Mouse (Mus musculus) gastrocnemius, postnatal 36 days (tissue): ENCODE results near the gene Piwil1. TPM values are rescaled to one million over a fixed set of nuclear protein-coding genes. Genes with fewer than 3 reads are reported as not detected.

Experiments used
- DNase-seq, 2 experiments: peaks; one replicate each; pipeline ENCODE4 v3.0.0; 2022
- intact Hi-C: fragments of 180-260 bp; cut with DNase I; formaldehyde crosslinking; loops from one replicate; pipeline ENCODE4 v1.15.1; 2025
- long read RNA-seq, 2 experiments: library from polyadenylated mRNA; stranded (forward); transcript quantifications; one replicate each; pipeline ENCODE4 v2.0.0; 2021
- total RNA-seq, 2 experiments: library from RNA; stranded (reverse); gene quantifications; 2 replicates each; pipeline ENCODE4 v1.2.3; 2021

Gene Piwil1
- total RNA-seq, result not detected
- long read RNA-seq, experiment 1, result 0 reads
- long read RNA-seq, experiment 2, result 0 reads

DNA sequence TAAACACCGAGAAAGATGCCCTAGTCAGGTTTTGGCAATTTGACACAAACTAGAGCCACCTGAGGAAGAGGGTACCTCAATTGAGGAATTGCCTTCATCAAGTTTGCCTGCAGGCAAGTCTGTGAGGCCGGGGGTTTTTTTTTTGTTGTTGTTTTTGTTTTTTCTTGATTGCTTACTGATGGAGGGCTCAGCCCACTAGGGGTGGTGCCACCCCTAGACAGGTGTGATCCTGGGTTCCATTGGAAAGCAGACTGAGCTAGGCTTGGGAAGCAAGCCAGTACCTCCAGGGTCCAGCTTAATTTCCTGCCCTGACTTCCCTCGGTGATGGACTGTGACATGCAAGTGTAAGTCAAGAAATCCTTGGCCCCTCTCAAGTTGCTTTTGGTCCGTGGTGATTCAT is at the start of gene Piwil1:
Gene Piwil1 (plus strand): TSS at position 301 of the 400 bp plus-strand sequence.
- no peak for DNase-seq

DNA sequence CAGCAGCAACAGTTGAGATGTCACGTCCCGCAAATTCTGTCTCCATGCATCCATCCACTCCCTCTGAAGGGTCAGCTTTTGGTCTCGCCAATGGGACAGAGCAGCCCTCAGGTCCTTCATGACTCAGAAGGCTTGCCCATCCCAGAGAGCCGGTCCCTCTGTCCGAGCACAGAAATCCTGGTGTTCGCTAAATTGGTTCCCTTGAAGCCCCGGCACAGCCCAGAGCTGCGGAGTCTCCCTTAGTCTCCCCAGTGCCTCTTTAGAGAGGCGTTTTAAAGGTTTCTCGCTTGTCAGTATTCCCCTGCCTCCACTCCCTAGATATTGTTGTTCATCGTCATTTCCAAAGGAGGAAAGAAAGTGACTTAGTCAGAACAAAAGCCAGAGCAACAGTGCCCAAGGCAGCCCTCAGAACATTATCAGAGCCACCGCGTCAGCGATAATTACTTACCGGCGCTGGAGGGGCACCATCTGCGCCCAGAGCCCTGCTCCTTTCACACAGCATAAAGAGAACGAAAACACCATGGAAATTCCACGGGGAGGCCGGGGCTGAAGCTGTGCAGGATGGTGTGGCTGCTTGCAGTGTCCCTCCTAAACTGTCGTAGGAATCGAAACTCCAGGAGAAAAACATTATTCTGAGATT is 45.7 kb upstream of the Piwil1 start:
- intact Hi-C loops, result no loop called here
- no peak for DNase-seq

More for the DNA sequence above, at the start of gene Piwil1:
- intact Hi-C loops, result no loop called here

DNA sequence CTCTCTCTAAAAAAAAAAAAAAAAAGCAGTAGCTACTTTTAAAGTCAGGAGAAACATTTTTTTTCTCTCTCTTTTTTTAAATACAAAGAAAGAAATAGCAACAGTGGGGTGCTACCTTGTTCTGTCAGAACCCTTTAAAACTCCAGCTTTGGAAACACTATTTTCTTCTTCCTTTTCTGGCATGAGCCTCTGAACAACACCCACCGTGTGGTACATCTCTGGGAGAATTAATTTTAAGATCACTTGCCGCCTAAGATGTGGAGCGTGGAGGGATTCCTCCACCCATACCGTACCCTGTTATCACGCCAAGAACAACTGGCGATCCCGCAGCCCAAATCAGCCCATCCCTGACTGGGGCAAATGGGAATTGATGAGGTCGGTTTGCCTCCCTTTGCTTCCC is 42.2 kb upstream of the Piwil1 start:
- intact Hi-C loops, result loop anchor here (5.0 kb wide), 1 partner anchor 138 kb away; no protein-coding TSS in a partner anchor
- no peak for DNase-seq

DNA sequence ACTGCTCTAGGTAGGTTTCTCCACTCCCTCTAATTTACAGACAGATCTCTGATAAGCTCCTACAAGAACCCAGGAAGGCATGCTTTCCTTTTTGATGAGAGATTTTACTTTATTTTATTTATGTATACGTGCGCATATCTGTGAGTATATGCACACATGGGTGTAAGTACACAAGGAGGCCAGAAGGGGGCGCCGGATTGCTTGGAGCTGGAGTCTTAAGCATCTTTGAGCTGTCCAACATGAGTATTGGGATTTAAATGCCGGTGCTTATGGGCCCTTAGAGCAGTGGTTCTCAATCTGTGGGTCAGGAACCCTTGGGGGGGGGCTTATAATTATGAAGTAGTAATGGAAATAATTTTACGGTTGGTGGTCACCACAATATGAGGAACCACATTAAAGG is 39.4 kb upstream of the Piwil1 start:
- intact Hi-C loops, result loop anchor here (5.0 kb wide), 1 partner anchor 141 kb away; no protein-coding TSS in a partner anchor
- DNase-seq, result no peak

DNA sequence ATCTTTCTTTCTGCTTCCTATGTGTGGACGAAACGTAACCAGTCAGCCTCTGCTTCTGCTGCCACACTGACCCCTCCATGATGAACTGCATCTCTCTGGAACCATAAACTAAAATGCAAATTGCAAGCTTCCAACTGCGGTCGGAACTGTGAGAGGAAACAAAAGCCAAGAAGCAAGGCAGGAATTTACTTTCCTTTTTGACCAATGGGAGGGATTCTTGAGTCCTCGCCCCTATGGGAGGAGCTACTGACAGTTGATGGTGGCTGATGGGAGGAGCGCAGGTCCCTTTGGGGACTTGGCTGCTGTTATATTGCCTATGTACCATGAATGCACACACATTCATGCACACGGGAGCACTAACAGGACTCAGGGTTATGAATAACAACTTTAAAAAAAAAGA is 38.3 kb upstream of the Piwil1 start:
- DNase-seq, result no peak
- intact Hi-C loops, result loop anchor here (5.0 kb wide), 1 partner anchor 142 kb away; no protein-coding TSS in a partner anchor

DNA sequence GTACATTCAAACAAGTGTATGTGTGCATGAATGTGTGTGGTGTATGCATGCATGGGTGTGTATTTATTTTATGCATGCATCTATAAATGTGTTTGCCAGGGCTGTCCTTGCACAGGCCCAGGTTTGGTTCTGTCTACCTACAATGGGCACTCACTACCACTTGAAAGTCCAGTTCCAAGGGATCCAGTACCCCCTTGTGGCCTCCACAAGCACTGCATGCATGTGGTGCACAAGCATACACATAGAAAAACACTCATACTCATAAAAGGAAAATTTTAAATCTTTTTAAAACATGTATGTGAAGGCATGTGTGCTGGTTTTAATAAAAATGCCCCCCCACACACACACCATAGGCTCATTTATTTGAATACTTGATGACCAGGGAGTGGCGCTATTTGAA is 37.3 kb upstream of the Piwil1 start:
- DNase-seq, result no peak
- intact Hi-C loops, result no loop called here

DNA sequence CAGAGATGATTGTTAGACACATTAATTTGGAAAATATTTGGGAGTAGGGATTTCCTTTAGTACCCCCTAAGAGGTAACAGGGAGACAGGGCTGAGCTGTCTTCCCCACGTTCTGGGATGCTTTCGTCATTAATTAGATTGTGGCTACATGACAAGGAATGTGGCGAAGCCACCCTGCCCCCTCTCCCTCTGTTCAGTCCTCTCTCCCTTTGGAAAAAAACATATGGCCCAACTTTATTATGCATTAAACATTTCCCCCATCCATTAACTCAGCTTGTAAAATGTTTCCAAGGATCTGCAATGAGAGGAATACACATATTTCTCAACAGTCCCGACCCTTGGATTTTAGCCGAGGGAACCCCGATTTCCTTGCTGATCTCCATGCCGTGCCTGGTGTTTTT is 35.0 kb upstream of the Piwil1 start:
- intact Hi-C loops, result no loop called here
- DNase-seq, result no peak

DNA sequence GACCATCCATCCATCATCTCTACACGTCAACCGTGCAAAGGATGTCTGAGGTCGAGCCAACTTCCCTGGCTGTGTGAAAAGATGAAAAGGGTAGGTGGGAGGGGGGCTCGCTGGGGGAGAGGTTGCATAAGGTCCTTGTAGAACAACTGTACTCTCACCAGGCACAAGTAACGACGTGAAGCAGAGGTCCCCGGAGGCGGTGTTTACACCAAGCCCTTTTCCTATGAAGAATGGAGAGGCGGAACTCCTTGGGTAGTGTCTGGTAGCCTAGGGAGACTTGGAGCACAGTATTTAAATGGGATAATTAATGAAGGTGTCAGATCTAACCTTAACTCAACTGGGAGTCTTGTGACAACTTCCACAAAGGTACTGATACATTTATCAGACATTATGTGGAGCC is 28.2 kb upstream of the Piwil1 start:
- intact Hi-C loops, result no loop called here
- no peak for DNase-seq

DNA sequence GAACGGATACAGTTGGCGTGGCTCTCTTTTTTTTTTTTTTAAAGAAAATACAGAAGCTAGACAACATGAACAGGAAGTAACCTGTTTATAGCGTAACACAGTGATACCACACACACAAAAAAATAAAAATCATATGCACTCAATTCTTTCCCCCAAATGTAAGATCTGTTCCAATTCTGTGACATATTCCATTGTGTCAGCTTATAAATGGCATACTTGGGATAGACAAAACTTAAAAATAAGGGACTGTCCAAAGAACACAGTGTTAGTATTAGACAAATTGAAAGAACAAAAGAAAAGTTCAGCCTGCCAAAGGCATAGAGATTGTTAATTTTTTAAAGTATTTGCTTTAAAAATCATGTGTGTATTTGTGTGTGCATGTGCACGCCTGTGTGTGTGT is 25.0 kb upstream of the Piwil1 start:
- intact Hi-C loops, result no loop called here
- DNase-seq, result no peak

DNA sequence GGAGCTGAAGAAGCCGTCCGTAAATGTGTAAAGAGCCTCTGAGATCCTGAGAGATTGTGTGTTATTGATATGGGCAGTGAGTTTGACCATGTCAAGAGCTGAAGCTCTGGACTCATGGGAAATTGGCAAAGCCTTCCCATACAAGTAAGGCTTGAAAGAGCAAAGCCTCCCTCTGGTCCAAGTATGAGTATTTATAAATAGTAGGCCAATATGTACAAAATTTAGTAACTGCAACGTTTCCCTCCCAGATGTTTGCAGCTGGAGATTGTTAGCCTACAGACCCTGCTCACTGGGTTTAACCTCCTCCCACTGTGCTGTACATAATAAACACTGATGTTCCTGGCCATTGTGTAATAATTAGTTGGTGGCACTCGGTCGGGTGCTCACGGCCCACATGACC is 24.5 kb upstream of the Piwil1 start:
- no peak for DNase-seq
- intact Hi-C loops, result no loop called here

DNA sequence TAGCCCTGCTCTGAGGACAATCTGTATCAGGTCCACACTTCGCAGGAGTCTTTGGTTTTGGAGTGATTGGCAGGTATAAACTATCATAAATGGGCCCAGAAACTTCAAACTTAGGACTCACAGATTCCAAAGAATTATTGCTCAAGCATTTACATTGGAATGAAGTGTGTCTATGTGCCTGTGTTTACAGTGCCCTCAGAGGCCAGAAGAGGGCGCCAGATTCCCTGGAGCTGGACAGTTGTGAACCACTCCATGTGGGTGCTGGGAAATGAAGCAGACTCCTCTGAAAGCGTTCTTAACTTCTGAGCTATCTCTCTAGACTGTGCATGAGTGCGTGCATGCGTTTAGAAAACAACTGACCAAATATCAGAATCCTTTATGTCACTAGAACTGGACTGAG is 20.9 kb upstream of the Piwil1 start:
- DNase-seq, result no peak
- intact Hi-C loops, result no loop called here

DNA sequence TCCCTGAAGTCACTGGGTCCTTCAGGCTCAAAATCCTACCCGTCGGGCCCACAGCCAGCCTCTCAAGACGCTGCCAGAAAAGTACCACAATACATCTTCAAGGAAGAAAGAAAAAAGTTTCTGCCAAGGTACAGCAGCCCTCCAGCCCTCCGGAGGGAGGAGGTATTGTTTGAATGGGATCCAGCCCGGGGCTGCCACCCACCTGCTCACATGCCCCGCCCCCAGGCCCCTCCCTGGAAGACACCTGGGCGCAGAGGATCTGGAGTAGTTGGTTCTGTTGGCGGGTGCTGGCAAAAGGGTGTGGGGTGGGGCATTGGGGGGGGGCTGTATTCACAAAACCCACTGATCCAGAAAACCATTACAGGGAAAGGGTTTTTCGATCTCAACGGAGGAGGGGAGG is 18.1 kb upstream of the Piwil1 start:
- intact Hi-C loops, result no loop called here

DNA sequence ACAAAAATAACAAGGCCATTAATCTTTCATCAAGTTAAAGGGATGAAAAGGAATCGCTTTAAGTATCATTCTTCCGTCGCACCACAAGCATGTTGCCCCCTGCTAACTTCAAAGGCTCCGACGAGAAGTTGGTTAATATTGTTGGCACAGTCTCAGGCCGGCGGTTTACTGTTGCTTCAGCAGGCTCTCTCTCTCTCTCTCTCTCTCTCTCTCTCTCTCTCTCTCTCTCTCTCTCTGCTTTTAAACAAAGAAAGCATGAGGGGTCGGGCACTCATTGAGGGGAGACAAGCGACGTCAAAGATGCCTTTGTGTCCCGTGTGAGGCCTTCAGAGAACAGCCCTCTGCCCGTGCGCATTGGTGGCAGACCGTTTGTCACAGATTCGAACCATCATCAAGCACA is 17.7 kb upstream of the Piwil1 start:
- intact Hi-C loops, result no loop called here
- no peak for DNase-seq

More for the DNA sequence above, 18.1 kb upstream of the Piwil1 start:
- DNase-seq, result no peak

DNA sequence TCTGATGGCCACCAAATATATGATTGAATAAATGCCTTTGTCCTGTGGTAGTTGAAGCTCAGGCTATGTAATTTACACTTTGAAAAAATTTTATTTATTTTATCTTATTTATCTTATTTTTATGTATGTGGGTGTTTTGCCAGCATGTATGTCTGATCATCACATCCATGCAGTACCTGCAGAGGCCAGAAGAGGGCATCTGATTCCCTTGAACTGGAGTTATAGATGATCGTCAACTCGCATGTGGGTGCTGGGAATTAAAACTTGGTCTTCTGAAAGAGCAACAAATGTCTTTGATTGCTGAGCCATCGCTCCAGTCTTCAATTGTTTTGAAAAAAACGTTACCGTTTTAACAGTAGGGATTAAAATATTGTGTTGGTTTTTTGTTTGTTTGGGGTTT is 15.2 kb upstream of the Piwil1 start:
- intact Hi-C loops, result no loop called here
- DNase-seq, result no peak

DNA sequence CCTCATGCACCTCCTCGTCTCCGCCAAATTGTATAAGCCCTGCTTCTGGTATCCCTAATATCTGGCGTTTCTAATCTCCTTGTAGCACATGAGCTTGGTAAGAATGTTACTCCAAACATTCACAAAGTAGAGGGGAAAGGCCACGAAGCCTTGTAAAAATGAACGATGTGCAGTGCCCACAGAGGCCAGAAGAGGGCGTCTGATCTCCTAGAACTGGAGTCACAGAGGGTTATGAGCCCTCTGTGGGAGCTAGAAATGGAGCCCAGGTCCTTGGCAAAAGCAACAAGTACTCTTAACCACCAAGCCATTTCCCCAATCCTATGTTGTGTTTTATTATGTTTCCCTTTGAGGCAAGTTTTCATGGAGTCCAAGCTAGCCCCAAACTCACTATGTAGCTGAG is 8.2 kb upstream of the Piwil1 start:
- intact Hi-C loops, result no loop called here
- no peak for DNase-seq

DNA sequence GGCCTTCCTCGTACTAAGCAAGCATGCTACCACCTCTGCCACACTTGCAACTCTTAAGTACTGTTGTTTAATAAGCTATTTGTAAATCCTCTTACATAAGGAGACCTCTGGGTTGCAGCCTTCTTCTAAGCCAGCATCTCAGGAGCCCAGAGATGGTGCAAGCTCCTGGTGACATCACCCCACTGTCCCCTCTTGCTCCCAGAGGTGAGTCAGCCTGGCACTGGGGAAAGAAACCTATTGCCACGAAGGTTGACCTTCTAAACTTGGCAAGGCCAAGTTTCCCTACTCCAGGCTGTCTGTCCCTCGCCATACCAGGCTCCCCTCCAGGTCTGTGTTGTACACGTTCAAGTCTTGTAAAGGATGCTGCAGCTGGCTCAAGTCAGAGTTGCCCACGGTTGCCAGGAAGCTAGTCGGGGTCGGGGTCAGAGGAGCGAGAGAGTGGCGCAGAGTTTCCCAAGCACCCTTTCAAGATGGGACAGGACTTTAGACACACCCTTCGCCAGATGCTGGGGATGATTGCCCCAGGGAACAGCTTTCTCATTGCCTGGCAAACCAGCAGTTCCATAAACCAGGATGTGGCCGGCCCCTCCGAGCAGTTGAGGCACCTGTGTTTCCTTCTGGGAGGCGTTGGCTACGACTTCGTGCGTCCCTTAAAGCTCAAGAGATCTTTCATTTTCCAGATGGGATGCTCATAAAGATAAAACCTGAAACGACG is 7.6 kb upstream of the Piwil1 start:
- intact Hi-C loops, result no loop called here
- DNase-seq, result no peak

DNA sequence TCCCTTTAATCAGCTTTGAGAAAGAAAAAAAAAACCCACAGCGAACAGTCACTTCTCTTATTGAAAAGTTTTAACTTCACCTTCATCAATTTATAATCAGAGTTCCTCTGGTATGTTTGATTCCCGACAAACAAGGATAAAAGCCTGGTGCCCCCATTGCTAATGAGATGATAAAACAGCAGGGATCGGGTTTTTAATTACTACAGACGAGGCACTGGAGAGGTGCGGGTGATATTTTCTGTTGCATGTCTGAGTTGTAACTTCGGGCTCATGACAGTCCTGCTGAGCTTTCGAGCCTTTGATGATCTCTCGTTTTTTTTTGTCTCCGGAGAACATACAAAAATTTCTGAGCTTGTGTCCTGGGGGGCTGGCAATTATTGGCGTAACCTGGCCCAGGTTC is 5.5 kb upstream of the Piwil1 start:
- intact Hi-C loops, result no loop called here

DNA sequence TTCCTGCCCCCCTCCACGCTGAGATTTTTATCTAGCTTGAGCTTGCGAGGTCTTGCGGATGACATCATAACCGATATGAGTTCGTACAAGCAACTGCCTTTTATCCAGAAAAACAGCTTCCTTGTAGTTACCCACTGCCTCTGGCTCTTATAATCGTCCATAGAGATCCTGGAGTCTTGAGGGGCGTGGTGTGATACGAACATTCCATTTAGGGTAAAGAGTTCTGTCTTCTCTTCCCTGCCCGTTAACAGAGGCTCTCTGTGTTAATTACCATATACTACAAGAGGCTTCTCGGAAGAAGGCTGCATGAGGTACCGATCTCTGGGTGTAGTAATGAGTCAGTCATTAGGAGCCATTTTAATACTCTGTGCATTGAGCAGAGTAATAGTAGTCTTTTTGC is 1.6 kb upstream of the Piwil1 start:
- intact Hi-C loops, result no loop called here
- DNase-seq, result no peak

More for the DNA sequence above, 5.5 kb upstream of the Piwil1 start:
- DNase-seq, result no peak

DNA sequence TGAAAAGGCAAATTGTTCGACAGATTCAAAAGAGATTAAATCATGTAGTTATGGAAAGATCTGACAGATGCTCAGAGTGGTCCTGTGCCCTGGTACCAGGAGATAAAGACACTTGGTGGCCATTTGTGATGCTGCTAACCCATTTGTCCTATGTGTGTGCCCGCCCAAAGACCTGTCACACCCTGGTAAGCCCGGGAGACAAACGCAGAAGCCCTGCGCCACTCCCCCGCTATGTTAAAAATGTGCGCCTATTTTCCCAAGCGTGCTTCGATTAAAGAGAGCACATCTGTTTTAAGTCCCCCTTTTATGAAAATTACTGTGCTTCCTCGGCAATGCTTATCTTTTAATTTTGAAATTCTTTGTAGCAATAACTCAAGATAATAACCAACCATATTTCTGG is 1.4 kb downstream of the Piwil1 start:
- intact Hi-C loops, result no loop called here
- no peak for DNase-seq

DNA sequence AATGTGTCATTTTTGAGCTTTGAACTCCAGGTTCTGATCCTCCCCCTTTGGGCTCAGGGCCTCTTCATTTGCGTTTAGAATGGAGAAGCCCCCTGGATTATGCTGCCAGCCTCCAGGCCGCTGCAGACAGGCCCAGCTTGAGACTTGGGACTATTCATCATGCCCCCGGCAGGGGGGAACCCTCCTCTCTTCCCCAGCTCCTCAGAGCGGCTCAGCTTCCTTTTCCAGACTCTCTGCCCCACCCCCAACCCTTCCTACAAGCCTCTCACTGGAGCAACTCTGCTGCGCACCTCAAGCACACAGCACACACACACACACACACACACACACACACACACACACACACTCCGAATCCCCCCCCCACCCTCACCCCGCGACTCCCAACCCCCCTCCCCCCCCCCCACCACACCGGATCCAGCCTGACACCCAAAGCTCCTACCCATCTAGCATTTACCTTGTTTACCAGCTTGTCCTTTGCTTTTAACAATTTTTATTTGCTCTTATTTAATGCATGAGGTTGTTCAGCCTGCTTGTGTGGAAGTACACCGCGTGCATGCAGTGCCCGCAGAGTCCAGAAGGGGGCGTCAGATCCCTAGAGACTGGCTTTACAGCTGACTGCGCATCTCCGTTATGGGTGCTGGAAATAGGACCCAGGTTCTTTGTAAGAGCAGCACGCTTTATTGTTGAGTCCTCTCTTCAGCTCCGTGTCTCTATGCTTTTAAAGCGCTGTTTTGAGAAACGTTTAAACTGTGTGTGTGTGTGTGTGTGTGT is 2.0 kb downstream of the Piwil1 start:
- intact Hi-C loops, result no loop called here
- no peak for DNase-seq

DNA sequence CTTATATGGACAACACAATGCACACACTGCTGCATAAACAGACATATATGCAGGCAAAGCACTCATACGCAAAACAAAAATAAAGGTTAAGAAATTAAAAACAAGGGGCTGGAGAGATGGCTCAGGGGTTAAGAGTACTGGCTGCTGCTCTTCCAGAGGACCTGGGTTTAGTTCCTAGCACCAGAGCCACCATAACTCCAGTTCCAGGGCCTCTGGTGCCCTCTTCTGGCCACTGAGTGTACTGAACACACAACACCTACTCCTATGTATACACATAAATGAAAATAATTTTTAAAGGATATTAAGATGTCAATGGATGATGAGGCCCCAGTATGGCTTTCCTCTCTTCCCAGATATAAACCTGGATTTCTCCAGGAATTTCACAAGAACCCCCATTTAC is 4.1 kb downstream of the Piwil1 start:
- DNase-seq, result no peak
- intact Hi-C loops, result no loop called here

DNA sequence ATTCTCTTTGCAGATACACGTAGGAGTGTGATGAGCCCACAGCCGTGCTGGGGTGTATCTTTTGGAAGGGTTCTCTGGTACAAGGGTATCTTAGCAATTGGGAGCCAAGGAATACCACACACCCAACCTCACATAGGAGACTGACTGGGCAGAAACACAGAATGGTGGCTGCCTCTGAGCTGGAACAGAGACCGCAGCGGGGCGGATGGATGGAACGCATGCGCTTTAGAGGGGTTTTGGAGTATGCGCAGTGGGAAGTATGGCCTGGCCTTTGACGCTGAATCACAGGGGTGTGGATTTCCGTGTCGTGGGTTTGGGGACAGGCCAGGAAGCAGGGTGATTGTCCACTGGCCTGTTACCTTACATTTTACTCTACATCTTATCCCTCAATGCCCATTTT is 4.9 kb downstream of the Piwil1 start:
- DNase-seq, result no peak
- intact Hi-C loops, result no loop called here
